27 mouse cellular contexts compared by ENCODE assay signal in the genomic region with DNA sequence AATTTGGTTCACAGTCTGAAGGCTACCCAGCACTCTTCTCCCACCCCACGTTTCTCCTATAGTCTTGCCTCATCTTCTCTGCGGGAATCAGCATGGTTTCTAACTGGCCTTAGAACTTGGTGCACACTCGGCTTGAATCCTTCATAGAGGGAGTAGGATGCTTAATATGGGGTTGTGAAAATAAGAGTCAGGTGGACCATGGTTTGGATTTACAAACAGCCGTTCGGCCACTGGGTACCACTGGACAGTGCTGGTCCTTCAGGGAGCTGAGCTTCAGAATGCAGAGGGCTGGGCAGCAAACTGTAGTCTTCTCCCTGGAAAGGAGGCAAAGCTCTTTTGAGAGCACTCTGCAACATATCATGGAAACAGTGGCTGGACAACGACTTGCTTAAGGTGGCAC. TPM values are rescaled to one million over a fixed set of nuclear protein-coding genes. Genes with fewer than 3 reads are reported as not detected.
"Had no signal": no experiment of that assay in that cellular context is flagged by ENCODE, and none has a peak within 500 bp of the region (broad histone marks: within the 10 kb centered on the region; RNA-seq: fewer than 3 reads in every experiment).

No protein-coding gene starts in this region.

- DNase-seq: kidney, adult 11 months; kidney, adult 8-10 months; kidney, postnatal 14 days; kidney, postnatal 4 days; layer of hippocampus, postnatal 36 days; liver; lung, adult 18-20 months; lung, postnatal 10 days; lung, postnatal 36 days; retina, postnatal 1 day; right cerebral cortex, postnatal 25 days; spleen, adult 18-20 months; thymus, adult 2 months; thymus, postnatal 14 days had no signal

- H3K4me2 ChIP-seq: intestine, embryonic 15.5 days; limb, embryonic 13.5 days; liver, embryonic 12.5 days; liver, embryonic 15.5 days; lung, embryonic 15.5 days; midbrain, embryonic 13.5 days; neural tube, embryonic 12.5 days; neural tube, embryonic 15.5 days; stomach, embryonic 15.5 days had no signal

- H3K36me3 ChIP-seq: intestine, embryonic 15.5 days; limb, embryonic 10.5 days; limb, embryonic 13.5 days; liver, embryonic 12.5 days; liver, embryonic 15.5 days; lung, embryonic 15.5 days; midbrain, embryonic 13.5 days; neural tube, embryonic 12.5 days; neural tube, embryonic 15.5 days; stomach, embryonic 15.5 days had no signal

- H3K27me3 ChIP-seq: intestine, embryonic 15.5 days; limb, embryonic 13.5 days; liver, embryonic 15.5 days; lung, embryonic 15.5 days; midbrain, embryonic 13.5 days; neural tube, embryonic 12.5 days; neural tube, embryonic 15.5 days; stomach, embryonic 15.5 days had no signal

- ATAC-seq: intestine, embryonic 15.5 days; liver, embryonic 12.5 days; midbrain, embryonic 13.5 days had no signal

- H3K27ac ChIP-seq: intestine, embryonic 15.5 days; limb, embryonic 10.5 days; limb, embryonic 13.5 days; liver, embryonic 12.5 days; liver, embryonic 15.5 days; lung, embryonic 15.5 days; midbrain, embryonic 13.5 days; neural tube, embryonic 12.5 days; neural tube, embryonic 15.5 days; stomach, embryonic 15.5 days had no signal

- H3K9me3 ChIP-seq: intestine, embryonic 15.5 days; limb, embryonic 10.5 days; limb, embryonic 13.5 days; liver, embryonic 12.5 days; liver, embryonic 15.5 days; lung, embryonic 15.5 days; midbrain, embryonic 13.5 days; neural tube, embryonic 12.5 days; neural tube, embryonic 15.5 days; stomach, embryonic 15.5 days had no signal

- H3K4me3 ChIP-seq: intestine, embryonic 15.5 days; limb, embryonic 10.5 days; limb, embryonic 13.5 days; liver, embryonic 12.5 days; liver, embryonic 15.5 days; lung, embryonic 15.5 days; megakaryocyte, embryonic 14.5 days; midbrain, embryonic 13.5 days; neural tube, embryonic 12.5 days; neural tube, embryonic 15.5 days; stomach, embryonic 15.5 days had no signal

- H3K9ac ChIP-seq: intestine, embryonic 15.5 days; limb, embryonic 13.5 days; liver, embryonic 12.5 days; liver, embryonic 15.5 days; lung, embryonic 15.5 days; midbrain, embryonic 13.5 days; neural tube, embryonic 12.5 days; neural tube, embryonic 15.5 days; stomach, embryonic 15.5 days had no signal

- H3K4me1 ChIP-seq: intestine, embryonic 15.5 days; limb, embryonic 10.5 days; limb, embryonic 13.5 days; liver, embryonic 12.5 days; liver, embryonic 15.5 days; lung, embryonic 15.5 days; megakaryocyte, embryonic 14.5 days; neural tube, embryonic 12.5 days; neural tube, embryonic 15.5 days; stomach, embryonic 15.5 days had no signal

RNA-seq across cellular contexts. Expression of gene AA467197, which starts 19.0 kb away (rescaled TPM):
- total RNA-seq: left cerebral cortex, postnatal 25 days had no signal
- polyA plus RNA-seq: kidney, embryonic 16.5 days; midbrain, embryonic 13.5 days had no signal
